Mouse (Mus musculus): ENCODE data around the gene Sgip1.

- TF ChIP-seq POLR2A (IDR thresholded peaks at IDR 0.05; ENCODE audit: borderline replicate concordance, insufficient read depth, low read length), result no peak
- no peak for TF ChIP-seq CTCF (IDR thresholded peaks at IDR 0.05; ENCODE audit: borderline replicate concordance, insufficient read depth, low read depth, low read length)
Observed at GRCm38 (mm10) chr4:102918191-102918590, 177.1 kb downstream of the Sgip1 start.
